Mouse (Mus musculus): ENCODE measurements around the gene Zfp472. TPM values are rescaled to one million over a fixed set of nuclear protein-coding genes. Genes with fewer than 3 reads are reported as not detected.

Gene Zfp472
- total RNA-seq, 2 experiments from 2014 or later: 4.5 to 6.0 TPM

Other genes with a start within 250 kb of the Zfp472 start
- 10 to 100 TPM; 82.0 to 84.9 TPM for gene Zfp871, start 177.5 kb upstream of the Zfp472 start, total RNA-seq (2021)
- 1 to 10 TPM; 6.3 to 6.5 TPM for gene Zfp811, start 155.9 kb upstream of the Zfp472 start, total RNA-seq (2021)
- gene Zfp799, start 135.6 kb upstream of the Zfp472 start, total RNA-seq (2021): 10 to 100 TPM; 28.4 to 31.1 TPM
- gene Zfp870, start 74.2 kb upstream of the Zfp472 start, total RNA-seq (2021): 10 to 100 TPM in 1 of 2 experiments, 1 to 10 TPM in 1; 9.9 to 10.1 TPM
- gene Cyp4f14, start 48.5 kb upstream of the Zfp472 start, total RNA-seq (2021): 1 to 10 TPM; 5.2 to 5.3 TPM
- 10 to 100 TPM; 16.8 to 20.7 TPM for gene Cyp4f13, start 18.4 kb upstream of the Zfp472 start, total RNA-seq (2021)
- 10 to 100 TPM; 15.3 to 15.5 TPM for gene Zfp952, start 27.3 kb downstream of the Zfp472 start, total RNA-seq (2021)
- 10 to 100 TPM; 19.0 to 23.5 TPM for gene Zfp763, start 67.6 kb downstream of the Zfp472 start, total RNA-seq (2021)
- gene 4921501E09Rik, start 102.2 kb downstream of the Zfp472 start, total RNA-seq (2021): under 1 TPM in 1 of 2 experiments, not detected in 1; 0.12 TPM
- 10 to 100 TPM; 19.1 to 21.6 TPM for gene Zfp563, start 123.5 kb downstream of the Zfp472 start, total RNA-seq (2021)
- gene Morc2b, start 173.9 kb downstream of the Zfp472 start, total RNA-seq (2021): 1 to 10 TPM; 4.2 to 5.1 TPM
- gene Olfr55, start 202.6 kb downstream of the Zfp472 start, total RNA-seq (2021): not detected
- not detected for gene Olfr239, start 225.5 kb downstream of the Zfp472 start, total RNA-seq (2021)